Mouse (Mus musculus) urinary bladder, postnatal 10 days (tissue): ENCODE data around the gene Apobec2.
A peak's percentile ranks its signal among the peaks of the same experiment; 100 is the strongest.

Experiments
- DNase-seq: peaks from one replicate; pipeline ENCODE4 v3.0.0; 2022; ENCODE audit warnings: low spot score

Gene Apobec2

GRCm38 (mm10) chr17:48408526-48409291 is 24.0 kb downstream of the Apobec2 start:
- peak; percentile 36 for DNase-seq

DNA sequence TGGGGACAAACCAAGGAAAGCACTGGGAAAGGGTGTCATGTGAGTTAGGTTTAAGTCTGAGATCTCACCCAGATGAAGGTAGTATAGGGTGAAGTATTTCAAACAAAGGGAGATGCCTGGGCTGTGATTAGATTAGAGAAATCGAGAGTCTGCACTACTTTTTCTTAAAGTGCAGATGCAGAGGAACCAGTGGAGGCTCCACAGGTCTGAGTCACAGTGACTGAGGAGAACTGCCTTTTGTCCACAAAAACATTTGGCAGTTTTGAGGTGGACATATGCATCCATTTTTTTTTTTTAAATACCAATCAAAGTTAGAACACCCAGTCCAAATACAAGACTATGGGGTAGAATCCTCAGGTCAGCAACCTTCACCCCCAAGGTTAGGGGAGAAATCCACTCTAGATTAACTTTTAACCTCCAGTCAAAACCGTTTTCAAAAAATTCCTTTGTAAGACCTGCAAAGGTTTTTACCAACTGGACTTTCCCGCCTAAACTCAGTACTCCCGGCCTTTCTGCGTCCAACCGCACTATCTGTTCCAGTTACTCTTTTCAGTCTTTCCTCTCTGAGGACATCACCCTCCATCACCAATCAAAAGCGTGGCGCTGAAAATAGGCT is 24.7 kb downstream of the Apobec2 start:
- no peak for DNase-seq

DNA sequence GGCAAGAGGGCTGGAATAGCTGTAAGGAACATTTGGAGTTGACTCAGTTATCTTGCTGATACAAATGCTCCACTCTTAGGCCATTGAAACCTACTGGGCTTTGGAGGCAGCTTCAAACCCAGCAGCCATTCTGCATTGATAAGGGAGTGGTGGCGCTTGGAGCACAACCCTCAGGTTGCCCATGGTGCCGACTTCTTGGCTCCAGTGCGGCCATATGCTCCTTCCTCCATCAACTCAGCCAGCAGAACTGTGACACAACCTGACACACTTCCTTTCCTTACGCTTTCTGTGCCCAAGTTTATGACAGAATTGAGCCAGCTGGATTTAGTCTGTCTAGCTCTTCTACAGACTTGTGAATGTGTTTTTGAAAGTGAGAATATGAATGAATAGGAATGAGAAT is 25.6 kb downstream of the Apobec2 start:
- no peak for DNase-seq

DNA sequence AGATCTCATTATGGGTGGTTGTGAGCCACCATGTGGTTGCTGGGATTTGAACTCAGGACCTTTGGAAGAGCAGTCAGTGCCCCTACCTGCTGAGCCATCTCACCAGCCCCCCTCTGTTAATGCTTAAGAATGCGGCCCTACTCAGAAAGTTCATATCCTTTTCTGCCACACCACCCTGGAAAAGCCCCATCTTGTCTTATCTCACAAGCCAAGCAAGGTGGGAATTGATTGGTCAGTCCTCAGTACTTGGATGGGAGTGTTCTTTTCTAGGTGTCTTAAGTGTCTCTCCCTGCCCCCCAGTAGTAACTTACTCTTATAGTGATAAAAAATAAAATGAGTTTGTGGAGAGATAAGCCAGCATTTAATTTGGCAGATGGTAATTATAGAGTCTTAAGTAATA is 28.0 kb downstream of the Apobec2 start:
- no peak for DNase-seq

GRCm38 (mm10) chr17:48403848-48404247 is 28.9 kb downstream of the Apobec2 start:
- no peak for DNase-seq

GRCm38 (mm10) chr17:48402751-48403150 is 30.0 kb downstream of the Apobec2 start:
- DNase-seq, result no peak

DNA sequence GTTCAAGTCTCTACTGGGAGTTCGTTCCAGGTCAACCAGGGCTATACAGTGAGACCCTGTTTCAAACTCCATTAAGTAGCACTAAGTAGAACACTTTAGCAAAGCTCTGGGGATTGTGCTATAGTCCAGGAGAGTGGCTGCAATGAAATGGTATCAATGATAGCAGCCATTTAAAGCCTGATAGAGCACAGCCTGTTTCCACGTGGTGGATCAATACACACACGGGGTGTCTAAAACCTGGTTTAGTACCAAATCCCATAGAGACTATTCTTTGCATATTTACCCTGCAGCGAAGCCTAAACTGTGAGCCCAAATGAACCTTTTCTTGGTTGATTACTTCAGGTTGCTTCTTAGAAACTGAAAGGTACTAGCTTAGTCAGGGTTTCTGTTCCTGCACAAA is 31.0 kb downstream of the Apobec2 start:
- DNase-seq, result no peak

GRCm38 (mm10) chr17:48392616-48393015 is 40.1 kb downstream of the Apobec2 start:
- DNase-seq, result no peak

DNA sequence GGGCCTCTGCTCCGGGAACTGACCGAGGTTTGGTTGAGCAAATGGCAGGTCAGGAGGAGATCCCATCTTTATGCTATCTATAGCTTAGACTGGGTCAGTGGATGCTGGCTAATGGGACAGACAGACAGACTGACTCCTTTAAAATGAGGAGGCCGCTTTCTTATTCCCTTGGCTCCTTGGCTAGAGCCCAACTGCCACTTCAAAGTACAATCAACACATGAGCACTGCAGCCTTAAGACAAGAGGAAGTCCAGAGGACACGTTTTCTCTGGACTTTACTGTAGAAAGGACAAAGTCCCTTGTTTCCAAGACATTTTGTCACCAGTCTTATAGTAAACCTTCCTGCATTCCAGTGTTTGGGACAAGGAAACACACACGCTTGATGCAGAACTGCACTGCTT is 41.3 kb downstream of the Apobec2 start:
- no peak for DNase-seq

GRCm38 (mm10) chr17:48389442-48389841 is 43.3 kb downstream of the Apobec2 start:
- DNase-seq, result no peak

GRCm38 (mm10) chr17:48388666-48389065 is 44.1 kb downstream of the Apobec2 start:
- DNase-seq, result no peak

DNA sequence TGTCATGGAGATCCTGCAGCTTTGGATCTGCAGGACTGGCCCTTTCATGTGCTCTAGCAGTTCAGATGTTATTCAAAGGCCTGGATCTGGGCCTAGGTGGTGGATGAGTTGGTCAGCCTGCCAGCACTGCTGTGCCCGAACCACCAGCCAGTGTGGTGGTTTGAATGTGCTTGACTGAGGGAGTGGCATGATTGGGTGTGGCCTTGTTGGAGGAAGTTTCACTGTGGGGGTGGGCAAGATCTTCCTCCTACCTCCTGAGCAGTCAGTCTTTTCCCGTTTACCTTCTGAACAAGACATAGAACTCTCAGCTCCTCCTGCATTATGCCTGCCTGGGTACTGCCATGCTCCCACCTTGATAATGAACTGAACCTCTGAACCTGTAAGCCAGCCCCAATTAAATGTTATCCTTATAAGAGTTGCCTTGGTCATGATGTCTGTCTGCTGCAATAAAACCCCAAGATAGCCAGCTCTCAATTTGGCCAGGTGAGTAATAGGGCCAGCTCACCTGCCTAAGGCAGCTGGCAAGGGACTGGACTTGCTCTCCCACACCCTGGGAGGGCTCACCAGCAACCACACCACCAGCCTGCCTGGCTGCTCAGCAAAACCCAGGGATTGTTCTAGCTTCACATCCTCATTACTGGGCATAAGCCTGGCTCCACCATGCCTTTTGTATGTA is 46.8 kb downstream of the Apobec2 start:
- DNase-seq, result no peak

DNA sequence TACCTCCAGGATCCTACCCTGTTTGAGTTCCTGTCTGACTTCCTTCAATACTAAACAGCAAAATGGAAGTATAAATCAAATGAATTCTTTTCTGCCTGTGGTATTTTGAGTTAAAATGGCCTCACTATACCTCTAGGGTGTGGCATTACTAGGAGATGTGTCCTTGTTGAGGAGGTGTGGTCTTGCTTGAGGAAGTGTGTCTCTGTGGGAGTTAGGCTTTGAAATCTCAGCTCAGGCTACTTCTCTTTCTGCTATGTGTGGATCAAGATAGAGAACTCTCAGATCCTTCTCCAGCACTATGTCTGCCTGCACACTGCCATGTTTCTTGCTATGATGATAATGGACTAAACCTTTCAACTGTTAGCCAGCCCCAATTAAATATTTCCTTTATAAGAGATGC is 53.7 kb downstream of the Apobec2 start:
- DNase-seq, result no peak

- DNase-seq, result no peak
Observed at GRCm38 (mm10) chr17:48376102-48376501, 56.6 kb downstream of the Apobec2 start.

GRCm38 (mm10) chr17:48372987-48373386 is 59.7 kb downstream of the Apobec2 start:
- no peak for DNase-seq

- DNase-seq, result no peak
Observed at GRCm38 (mm10) chr17:48371621-48372020, 61.1 kb downstream of the Apobec2 start.
